Mouse (Mus musculus): ENCODE measurements at regions not wholly inside any gene's neighbourhood (a gene's known extent, or its start where the extent isn't known, plus 50 kb on each side); places are given as distances from the start of the nearest gene placed in this dataset.

DNA sequence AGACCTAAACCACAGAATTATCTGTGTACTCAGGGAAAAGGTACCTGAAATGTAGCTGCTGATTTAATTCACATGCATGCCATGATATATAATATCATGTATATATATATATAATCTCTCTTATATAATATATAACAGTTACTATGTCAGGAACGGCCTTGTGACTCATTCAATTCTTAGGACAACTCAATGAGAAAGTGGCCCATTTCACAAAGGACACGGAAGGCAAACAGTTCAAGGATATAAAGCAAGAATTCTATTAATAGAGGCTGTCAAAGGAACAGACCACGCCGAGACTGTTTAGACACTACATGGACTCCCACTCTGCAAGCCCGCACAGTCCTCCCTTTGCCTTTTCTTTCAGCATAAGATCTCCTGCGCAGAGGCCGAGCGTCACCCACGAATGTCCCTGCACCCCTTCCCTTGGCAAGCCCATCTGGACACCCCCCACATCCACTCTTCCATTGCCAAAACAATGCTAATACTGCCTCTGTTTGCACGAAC, 148.0 kb upstream of the Klf14 start:
- DNase-seq (ENCODE audit: low spot score in 2 of 2), result no peak

DNA sequence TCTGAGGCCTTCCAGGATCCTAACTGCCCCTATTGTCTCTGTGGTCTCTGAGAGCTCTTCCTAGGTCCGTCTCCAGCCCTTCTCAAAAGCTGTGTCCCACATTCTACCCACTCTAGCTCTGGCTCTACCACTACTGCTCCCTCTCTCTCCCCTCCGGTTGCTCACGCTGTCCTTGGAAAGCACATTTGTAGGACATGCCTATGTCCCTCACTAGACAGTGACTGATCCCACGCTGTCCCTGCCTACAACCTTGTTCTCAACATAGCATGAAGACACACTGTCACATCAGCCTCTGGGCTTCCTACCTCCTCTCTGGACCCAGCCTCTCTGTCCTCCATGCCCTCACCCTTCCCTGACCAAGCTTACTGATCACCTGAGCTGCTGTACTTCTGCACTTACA, 148.5 kb upstream of the Klf14 start:
- DNase-seq (ENCODE audit: low spot score in 2 of 2), result no peak

DNA sequence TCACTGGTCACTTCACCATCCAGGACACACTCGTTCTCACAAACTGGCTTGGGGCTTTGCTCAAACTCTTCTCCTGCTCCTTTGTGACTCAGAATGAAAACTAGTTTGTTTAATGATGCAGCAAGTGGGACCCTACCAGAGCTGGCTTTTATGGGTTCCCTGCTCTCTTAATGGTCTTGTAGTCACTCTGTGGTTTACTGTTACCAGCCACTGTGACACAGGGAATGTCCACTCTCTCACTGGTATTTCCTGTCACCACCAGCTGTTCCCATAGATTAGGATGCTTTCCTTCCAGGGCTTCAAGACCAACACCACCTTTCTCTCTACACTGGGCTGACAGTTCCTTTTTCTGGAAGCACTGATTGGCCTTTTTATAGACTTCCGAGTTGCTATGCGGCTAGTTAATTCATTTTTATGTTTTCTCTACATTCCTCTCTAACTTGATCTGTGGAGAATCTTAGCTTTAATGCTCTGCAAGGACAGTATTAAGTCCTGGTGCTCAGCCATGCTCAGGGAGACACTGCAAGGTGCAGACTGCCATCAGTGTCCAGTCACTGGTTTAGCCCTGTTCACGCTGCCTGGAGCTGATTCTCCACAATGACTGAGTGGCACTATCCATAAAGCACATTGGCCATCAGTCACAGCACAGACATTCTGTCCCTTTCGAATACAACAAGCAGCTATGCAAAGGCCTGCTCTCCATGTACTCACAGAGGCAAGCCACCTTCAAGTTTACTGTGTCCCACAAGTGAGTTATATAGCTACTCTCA, 149.2 kb upstream of the Klf14 start:
- no peak for DNase-seq (ENCODE audit: low spot score in 2 of 2)

DNA sequence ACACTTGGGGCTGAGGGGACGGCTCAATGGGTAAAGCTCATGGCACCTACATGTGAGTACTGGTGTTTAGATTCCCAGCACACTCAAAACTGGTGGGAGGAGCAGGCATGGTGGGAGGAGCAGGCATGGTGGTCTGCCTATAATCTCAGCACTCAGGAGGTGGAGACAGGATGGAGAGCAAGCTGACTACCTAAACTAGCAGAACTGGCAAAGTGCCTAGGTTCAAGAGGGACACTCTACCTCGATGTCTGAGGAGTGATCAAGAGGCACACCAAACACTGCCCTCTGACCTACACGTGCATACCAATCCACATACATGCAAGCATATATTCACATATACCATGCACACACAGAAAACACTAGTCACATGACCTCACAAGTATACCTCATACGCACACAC, 150.7 kb upstream of the Klf14 start:
- DNase-seq (ENCODE audit: low spot score in 2 of 2), result no peak

DNA sequence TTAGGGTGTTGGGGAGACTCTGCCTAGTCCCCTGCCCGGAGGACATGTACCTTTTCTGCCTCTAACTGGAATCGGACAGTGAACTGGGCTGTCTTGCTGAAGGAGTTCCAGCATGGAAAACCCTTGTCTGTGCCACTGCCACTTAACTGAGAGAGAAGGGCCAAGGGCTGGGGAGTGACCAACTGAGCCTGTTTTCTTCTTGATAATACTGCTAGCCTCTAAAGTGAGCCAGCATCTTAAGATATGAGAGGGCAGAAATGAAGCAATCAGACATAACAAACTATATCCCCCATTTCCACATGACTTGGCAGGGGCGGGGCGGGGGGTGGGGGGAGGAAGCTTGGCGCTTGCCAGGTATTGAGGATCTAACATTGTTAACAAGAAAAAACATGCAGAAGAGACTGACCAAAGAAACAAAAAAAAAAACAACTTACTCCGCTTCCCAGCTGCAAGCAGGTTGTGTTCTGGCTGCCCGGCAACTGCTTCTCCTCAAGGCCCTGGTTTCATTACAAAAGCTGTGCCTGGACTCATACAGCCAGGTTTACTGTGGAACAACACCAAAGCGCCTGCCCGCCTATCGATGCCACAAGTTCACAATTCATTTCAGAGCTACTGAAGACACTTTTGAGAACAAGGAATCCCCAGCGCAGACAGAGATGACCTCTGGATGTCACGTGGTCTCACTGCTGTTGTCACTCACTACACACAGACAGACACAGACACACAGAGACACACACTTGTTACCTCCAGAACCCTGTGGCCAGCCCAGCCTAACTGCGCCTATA, 153.6 kb upstream of the Klf14 start:
- DNase-seq (ENCODE audit: low spot score in 2 of 2), result no peak

DNA sequence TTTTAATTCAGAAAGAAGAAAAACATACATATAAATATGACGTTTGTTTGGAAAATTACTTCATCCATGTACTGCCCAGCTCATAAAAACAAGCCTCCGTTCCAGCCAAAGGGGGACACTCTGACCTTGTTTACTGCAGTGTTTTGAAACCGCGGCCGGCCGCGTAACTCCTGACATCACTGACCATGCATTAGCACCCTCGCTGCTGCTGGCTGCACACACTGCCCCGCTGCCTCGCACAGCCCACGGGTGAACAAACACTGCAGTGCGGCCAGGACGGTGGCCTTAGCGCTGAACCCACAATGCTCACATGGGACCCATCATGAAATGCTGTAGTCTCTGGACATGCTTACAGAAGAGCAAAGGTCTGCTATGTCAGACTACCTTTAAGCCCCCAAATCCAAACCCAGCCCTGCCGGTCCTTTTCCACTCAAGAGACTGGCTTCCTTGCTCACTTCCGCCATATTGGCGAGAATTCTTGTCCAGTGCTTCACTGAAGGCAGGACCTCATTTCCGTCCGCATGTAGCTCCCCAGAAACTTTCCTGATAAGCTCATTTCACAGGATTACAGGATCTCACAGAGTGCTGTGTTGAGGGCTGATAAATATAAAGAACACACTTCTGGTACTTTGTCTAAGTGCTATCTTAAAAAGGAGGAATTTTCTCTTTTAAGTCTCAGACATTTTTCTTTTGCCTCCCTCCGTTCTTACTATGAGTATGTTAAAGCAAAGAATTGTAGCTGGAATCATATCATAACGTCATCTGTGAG, 154.9 kb upstream of the Klf14 start:
- no peak for DNase-seq (ENCODE audit: low spot score in 2 of 2)

DNA sequence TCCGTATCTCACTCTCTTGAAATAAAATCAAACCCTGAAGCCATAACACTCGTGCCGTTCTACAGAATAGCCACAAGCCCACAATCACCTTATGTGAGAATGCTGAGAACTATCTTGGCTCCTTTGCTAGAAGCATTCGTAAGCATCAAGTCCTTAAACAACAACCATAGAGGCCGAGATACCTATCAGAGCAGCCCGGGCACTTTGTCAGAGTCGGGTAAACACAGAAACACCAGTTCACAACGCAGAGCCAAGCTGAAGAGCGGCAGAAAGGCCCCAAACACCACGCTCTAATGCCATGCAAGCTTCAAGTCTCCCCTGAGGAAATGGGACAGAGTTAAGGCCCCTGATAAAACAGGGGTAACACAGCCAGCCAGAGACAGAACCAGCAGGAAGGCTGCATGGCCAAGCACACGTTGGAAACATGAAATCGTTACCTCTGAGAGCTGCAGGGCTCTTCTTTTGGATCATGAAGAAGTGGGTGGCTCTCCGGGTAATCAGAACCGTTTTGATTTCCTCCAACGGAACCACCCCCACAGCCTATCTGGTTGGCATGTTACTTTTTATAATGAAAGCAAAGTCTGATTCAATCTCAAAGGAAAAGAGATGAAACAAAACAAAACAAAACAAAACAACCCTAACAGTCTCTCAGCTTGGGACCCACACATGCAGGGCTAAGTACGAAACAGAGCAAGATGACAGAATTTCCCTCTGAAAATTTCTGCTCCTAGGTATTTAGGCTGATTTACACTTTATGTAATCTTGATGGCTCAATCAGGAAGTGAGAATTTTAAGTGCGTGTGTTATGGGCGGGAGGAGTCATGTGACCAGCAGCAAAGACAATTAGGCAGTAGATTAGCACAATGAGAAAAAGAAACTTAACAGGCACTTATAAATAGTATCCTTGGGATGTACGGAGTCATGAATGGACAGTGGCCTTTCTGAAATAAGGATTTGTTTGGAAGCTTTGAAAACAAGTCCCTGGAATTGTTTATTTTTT, 155.8 kb upstream of the Klf14 start:
- peak in 1 of 2 experiments; percentile 56 for DNase-seq (ENCODE audit: low spot score in 2 of 2)

DNA sequence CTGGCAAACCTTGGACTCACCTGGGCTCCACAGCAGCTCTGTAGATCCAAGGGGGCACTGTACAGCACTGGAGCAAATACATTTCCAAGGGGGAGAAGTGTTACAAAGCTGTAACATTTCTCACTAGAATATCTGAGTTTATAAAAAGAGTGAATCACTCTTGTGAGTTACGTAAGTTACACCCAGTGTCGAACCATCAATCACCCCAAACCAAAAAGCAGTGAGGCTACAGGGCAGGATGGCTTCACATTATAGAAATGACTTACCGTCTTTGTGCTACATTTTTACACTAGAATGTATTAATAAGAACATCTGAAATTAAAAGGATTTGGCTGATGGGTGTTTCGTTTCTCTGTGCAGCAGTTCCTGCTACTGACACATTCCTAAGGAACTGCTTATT, 156.7 kb upstream of the Klf14 start:
- no peak for DNase-seq (ENCODE audit: low spot score in 2 of 2)

DNA sequence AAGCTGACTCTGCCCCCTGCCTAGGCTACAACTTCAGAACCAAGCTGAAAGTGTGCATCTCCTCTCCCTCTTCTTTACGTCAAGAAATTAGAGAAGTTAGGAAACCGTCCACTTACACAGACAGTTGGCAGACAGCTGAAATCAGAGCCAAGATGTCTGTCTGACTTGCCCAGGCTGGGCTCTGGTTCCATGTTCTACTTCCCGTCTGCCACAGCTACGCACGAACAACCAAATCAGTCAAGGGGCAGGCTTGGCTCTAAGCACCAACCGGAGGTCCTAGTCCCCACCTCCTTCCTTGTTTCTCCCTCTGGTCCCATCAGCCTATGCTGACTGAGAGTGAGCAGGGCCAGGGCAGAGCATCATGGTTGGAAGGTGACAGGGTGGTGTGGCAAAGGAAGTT, 157.5 kb upstream of the Klf14 start:
- no peak for DNase-seq (ENCODE audit: low spot score in 2 of 2)

DNA sequence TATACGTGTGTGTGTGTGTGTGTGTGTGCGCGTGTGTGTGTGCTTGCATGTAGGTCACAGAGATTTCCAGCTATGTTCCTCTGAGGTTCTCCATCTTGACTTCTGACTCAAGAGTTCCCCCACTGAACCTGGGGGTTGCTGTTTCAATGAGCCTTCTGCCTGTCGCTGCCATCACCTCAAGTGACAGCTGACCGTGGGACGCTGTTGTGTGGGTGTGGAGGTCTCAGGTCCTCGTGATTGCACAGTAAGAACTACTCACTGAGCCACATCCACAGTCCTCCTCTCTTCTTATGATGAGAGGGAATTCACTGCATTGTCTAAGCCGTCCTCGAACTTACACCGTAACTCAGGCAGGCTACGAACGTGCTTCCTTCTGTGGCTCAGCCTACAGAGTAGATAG, 158.8 kb upstream of the Klf14 start:
- DNase-seq (ENCODE audit: low spot score in 2 of 2), result no peak

DNA sequence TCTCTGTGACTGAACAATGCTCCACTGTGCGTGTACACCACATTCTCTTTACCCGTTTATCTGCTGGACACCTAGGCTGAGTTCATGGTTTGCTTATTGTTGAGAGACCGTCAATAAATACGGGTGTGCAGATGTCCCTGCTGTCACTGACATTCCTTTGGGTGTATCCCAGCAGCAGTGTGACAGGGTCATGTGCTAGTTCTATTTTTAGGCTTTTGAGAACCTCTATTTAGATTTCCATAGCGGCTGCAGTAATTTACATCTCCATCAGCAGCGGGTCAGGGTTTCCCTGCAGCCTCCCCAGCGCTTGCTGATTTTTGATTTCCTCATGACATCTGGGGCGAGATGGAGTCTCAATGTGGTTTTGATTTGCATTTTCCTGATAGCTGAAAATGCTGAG, 162.1 kb upstream of the Klf14 start:
- no peak for DNase-seq (ENCODE audit: low spot score in 2 of 2)

DNA sequence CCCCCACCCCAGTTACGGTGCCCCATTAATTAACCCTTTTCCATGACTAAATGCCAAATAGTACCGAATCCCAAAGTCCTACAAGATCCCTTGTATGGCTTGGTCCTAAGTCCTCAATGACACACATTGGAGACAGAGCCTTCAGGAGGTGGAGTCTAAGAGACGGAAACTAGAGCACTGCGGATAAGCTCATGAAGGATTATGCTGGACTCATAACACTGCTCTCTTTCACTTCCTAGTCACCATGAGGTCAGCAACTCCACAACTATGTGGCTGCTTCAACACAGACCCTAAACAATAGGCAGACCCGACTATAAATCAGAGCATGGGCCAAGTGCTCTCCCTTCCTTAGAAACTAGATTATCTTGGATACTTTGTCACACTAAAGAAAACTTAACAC, 164.0 kb upstream of the Klf14 start:
- no peak for DNase-seq (ENCODE audit: low spot score in 2 of 2)

DNA sequence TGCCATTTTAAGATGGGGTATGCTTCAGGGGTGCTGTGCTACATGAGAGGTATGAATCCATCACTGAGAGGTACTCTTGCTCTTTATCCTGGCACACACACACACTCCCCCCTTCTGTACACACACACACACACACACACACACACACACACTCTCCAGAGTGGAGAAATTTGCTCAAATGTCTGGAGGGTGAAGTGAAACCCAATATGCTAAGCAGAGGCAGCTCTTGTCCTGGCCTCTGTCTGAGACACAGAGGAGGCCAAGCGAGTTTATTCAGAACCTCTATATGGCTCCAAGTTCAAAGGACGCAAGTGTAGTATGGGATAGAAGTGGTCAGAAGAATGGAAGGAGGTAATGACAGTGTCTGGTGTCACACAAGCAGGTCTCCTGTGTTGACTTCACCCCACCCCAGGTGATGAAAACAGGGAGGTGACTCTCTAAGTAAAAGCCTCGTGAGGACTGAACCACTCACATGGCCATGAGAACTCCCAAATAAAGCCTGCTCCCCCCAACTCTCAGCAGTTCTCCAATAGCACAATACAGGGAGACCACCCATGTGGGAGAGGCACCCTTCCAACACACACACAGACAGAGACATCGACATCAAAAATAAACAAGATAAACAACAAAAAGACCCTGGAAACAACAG, 164.6 kb upstream of the Klf14 start:
- no peak for DNase-seq (ENCODE audit: low spot score in 2 of 2)

DNA sequence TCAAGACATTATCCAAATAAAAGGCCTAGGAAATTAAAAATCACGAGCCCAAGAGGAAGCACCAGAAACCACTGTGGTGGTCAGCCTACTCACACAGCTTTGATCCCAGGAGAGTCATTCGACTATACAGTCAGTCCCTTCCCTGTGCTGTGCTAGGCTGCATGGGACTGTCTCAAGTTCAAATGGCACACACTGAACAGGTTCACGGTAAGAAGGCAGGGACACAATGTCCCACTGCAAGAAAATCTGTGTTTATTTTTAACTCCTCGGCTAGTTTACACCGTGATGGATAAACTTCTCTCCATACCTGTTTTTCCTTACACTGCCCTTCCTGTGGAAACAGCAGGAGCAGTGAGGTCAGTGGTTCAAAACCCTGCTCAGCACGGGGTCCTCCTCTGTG, 165.2 kb upstream of the Klf14 start:
- no peak for DNase-seq (ENCODE audit: low spot score in 2 of 2)

DNA sequence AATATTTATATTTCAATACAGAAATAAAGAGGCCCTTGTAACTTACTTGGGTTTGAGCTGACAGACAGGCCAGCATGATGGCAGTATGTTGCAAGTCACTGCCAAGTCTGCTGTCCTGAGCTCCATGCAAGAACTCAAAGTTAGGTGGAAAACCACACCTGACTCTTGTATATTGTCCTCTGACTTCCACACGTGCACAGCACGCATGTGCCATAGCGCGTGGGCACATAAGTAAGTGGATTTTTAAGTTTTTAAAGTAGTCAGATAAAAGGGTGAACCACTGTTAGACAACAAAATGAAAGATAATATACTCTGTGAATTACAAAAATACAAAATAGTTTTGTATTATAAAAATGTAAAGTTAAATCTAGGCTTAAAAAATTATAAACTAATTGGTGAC, 166.0 kb upstream of the Klf14 start:
- no peak for DNase-seq (ENCODE audit: low spot score in 2 of 2)

DNA sequence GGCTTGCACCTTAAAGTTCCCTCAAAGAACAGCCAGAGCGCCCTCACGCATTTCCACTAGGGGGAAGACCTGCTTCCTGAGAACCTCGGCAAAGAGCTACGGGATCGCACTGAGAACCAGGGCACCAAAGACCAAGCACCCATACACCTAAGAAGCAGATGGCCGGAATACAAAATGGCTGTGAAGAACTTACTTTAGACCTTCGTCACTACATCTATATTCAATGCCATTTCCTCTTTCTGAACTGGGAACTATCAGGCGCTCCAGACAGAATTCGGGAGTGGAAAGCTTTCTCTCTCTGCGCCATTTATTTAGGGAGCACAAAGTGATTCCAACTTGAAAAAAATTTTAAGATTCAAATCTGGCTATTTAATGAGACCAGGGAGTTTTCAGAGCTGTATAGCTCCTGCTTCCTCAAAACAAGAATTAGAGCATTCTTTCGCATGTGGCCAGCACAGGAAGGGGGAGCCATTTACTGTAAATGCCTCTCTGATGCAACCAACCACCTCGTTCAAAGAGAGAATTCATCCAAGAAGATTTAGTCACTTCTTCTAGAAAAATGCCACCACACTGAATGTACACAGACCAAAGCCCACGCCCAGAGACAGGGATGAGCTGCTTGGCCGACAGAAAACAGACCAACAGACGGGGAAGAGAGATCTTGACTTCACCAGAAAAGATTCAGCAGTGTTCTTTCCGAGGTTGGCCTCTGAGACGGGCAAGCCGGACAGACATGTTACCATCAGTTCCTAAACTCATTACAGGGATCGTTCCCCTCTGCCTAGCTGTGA, 166.6 kb upstream of the Klf14 start:
- no peak for DNase-seq (ENCODE audit: low spot score in 2 of 2)

DNA sequence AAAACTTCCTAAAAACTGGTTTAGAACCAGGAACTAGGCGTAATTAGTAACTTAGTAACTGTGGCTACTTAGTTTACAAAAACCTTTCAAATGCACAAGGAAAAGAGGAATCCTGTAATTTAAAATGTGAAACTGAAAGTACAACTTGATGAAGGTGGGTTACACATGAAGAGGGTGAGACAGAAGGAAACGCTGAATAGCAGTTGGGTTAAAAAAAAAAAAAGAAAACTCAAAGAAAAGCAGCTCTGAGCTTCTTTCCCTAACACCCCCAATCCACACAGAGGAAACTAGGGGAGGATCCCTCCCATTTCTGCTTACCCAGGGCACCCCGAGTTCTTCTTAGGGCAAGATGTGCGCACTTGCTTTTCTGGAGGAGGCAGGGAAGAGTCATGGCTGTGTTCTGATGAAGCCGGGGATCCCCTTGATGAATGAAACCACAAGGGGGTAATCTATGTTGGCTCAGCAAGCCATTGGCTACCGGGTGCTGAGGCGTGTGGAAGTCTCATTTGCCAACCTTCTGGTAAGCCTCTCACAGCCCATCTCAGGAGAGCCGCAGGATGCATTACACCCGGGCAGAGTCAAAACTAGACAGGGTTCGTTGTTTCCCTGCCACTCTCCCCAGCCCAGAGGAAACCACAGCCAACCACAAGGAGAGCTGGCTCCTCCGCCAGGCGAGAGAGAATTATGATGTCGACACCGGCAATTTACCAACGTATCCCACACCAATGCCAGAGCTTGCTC, 167.4 kb upstream of the Klf14 start:
- no peak for DNase-seq (ENCODE audit: low spot score in 2 of 2)

DNA sequence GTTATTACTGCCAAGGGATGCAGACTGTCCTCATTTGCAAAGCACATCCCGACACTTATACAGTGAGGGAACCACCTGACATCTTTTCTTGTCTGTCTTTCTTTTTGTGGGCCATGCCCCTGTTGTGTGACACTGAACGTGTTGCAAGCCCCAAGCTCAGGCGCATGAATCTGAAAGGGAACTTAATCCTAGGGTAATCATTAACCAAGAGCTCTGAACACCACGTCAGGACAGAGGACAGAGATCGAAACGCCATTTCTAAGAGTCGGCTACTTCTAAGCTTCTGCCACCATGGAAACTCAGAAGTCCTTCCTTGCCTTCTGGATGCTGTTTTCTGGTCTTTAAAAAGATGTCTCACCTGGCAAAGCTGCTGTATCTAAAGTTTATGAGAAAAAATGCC, 170.3 kb upstream of the Klf14 start:
- DNase-seq (ENCODE audit: low spot score in 2 of 2), result no peak

DNA sequence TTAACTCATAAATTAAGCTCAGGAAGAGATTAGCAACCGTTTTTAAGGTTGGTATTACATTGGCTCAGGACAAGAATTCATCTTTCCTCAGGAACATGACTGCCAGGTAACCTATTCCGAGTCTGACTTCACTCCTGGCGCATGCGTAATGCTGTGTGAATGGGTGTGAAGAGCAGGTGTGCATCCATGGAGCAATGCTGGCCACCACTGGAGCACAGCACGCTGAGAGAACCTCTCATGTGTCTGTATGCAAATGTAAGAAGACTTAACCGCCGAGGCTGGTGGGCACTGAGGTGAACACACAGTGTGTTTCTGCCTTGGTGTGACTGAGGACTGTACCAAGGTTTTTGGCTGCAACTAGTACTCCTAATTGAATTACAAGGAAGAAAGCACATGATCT, 171.1 kb upstream of the Klf14 start:
- DNase-seq (ENCODE audit: low spot score in 2 of 2), result no peak
